Mouse (Mus musculus) G1E (cell line): ENCODE measurements around the gene Snrpg.

Experiments used
- CTCF ChIP-seq: IDR thresholded peaks from 2 replicates; pipeline ENCODE4 v1.5.1; 2012; ENCODE audit warnings: low read depth, low read length, inconsistent platforms, mixed read lengths
- GATA1 ChIP-seq: IDR thresholded peaks from 2 replicates; pipeline ENCODE4 v1.6.1; 2012; ENCODE audit warnings: borderline replicate concordance, low read length, inconsistent platforms, mixed read lengths
- GATA2 ChIP-seq: IDR thresholded peaks from 2 replicates; pipeline ENCODE4 v1.6.1; 2012; ENCODE audit warnings: low read depth, low read length, inconsistent platforms, borderline replicate concordance
- POLR2AphosphoS5 ChIP-seq: IDR thresholded peaks from 2 replicates; pipeline ENCODE4 v1.6.1; 2012; ENCODE audit warnings: low read depth, low read length, inconsistent platforms; ENCODE audit not compliant: insufficient replicate concordance
- TAL1 ChIP-seq: conservative IDR thresholded peaks from 2 replicates; pipeline ENCODE4 v1.6.1; 2012; ENCODE audit warnings: low read depth, low read length, inconsistent platforms, mixed read lengths

DNA sequence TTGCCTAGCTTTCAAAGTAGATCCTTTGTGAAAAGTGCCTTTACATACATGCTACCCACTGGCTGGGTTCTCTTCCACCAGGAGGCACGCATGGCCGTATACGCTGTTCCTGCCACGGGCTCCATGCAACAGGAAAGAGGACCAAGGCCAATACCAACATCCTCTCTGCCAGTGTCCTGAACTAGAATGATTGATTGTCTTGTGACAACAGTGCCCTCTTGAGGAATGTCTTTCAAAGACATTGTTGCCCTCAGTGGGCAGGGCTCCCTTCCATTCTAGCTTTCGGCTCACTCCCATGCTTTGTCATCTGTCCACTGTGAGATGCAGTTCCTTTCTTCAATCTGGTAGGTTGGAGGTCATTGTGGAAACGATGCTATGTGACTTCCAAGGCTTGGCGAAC lies 21.8 kb upstream of the Snrpg start:
- TF ChIP-seq CTCF (0 out of 2 replicates have a peak, but pooled peaks have one; percentile 6), GATA1 (no peak), TAL1 (no peak), POLR2AphosphoS5 (no peak), GATA2 (no peak)
